8 mouse cellular contexts compared by ENCODE assay signal in genomic region chr16:90197337-90197973, GRCm38 (mm10). TPM values are rescaled to one million over a fixed set of nuclear protein-coding genes. Genes with fewer than 3 reads are reported as not detected.
A peak's percentile ranks its signal among the peaks of the same experiment; 100 is the strongest.
DNase-seq lines count a peak whose midpoint lies in the region; ATAC-seq and TF ChIP-seq lines count a peak whose summit lies in the region.

No protein-coding gene starts in this region.

- peak overlapping the region; percentile 56 for H3K4me2 ChIP-seq in forebrain, embryonic 15.5 days (replicated peaks)

- no peaks in the 10 kb centered on the region for H3K36me3 ChIP-seq in forebrain, embryonic 15.5 days

- DNase-seq in NIH3T3 (ENCODE audit: low read depth): peak; percentile 76
- DNase-seq in cerebellum, adult 18-20 months: peak; percentile 68 to 73
- DNase-seq in heart, postnatal 4 days: peak; percentile 90
- DNase-seq in layer of hippocampus, adult 2 months (ENCODE audit: low spot score in 2 of 2): peak; percentile 61 to 62
- DNase-seq in lung, postnatal 25 days (ENCODE audit: low spot score): peak; percentile 85
- DNase-seq in retina, adult 2 months (ENCODE audit: low read depth, low spot score): peak; percentile 59
- DNase-seq in thymus, postnatal 36 days: peak; percentile 77 to 80

- 2% methylated on average over 22 of the region's 22 CpGs for WGBS in forebrain, embryonic 15.5 days

- no peaks in the 10 kb centered on the region for H3K9me3 ChIP-seq in forebrain, embryonic 15.5 days

- peak; percentile 92 for ATAC-seq in forebrain, embryonic 15.5 days (replicated peaks)

- peak overlapping the region; percentile 44 for H3K4me3 ChIP-seq in forebrain, embryonic 15.5 days
- H3K4me3 ChIP-seq in layer of hippocampus, adult 2 months: peak overlapping the region; percentile 50

- H3K4me1 ChIP-seq in forebrain, embryonic 15.5 days: peaks cover 9% of the 10 kb centered on the region; the same call in 1 of the 2 replicates

- peak; percentile 82 for TF ChIP-seq CTCF in layer of hippocampus, adult 2 months (conservative IDR thresholded peaks at IDR 0.05)

- peak overlapping the region; percentile 47 for H3K9ac ChIP-seq in forebrain, embryonic 15.5 days (replicated peaks)

- H3K27me3 ChIP-seq in forebrain, embryonic 15.5 days: no peaks in the 10 kb centered on the region

- H3K27ac ChIP-seq in forebrain, embryonic 15.5 days (replicated peaks): no peak overlapping the region
- H3K27ac ChIP-seq in layer of hippocampus, adult 2 months: peak overlapping the region; percentile 19; the same call in 1 of the 2 replicates

RNA-seq across cellular contexts. Expression of gene Sod1, which starts 23.1 kb away (rescaled TPM):
- 853 and 902 TPM in 2 replicates for polyA plus RNA-seq in forebrain, embryonic 15.5 days (2015; fragmentation: Nextera tagmentation; extraction: Ambion mirVana)
- 100 to 1,000 TPM; 499 to 512 TPM for total RNA-seq in heart, postnatal 4 days (2021)
- 100 to 1,000 TPM; 386 to 390 TPM for total RNA-seq in layer of hippocampus, adult 2 months (2021)

RNA-seq across cellular contexts. Expression of gene Tiam1, which starts 53.9 kb away (rescaled TPM):
- polyA plus RNA-seq in forebrain, embryonic 15.5 days (2015; fragmentation: Nextera tagmentation; extraction: Ambion mirVana): 33.8 and 35.1 TPM in 2 replicates
- total RNA-seq in heart, postnatal 4 days (2021): 10 to 100 TPM; 14.7 to 18.2 TPM
- 100 to 1,000 TPM; 124 to 125 TPM for total RNA-seq in layer of hippocampus, adult 2 months (2021)

Comparison
In these comparisons a context has a peak if more than half of its experiments do, and no peak if none do; other contexts are left out.
1. RNA of gene Tiam1, which starts 53.9 kb away (total RNA-seq): 124 to 125 TPM in layer of hippocampus, adult 2 months; 14.7 to 18.2 TPM in heart, postnatal 4 days; every median in the first group is over 4 times any median in the second.
2. Peak in every context shown above with its lines, with median percentiles within 50 percentile points of each other: DNase-seq.